Mouse (Mus musculus): ENCODE results near the gene Gm49673. TPM values are rescaled to one million over a fixed set of nuclear protein-coding genes. Genes with fewer than 3 reads are reported as not detected.
A peak's percentile ranks its signal among the peaks of the same experiment; 100 is the strongest.
"Not testable (repeated sequence)": the region's sequence is repeated elsewhere in the genome, so short reads cannot be mapped to it uniquely, and the experiment has no call there.

The Gm49673 gene
- polyA plus RNA-seq, 1 experiment from 2014 or later: 0.13 TPM

GRCm38 (mm10) chr17:8155010-8155409, 7.4 kb upstream of the Gm49673 start:
- ATAC-seq (ENCODE audit: insufficient number of reproducible peaks, insufficient read depth, low FRiP score, low read depth); H3K4me1 ChIP-seq (ENCODE audit: control insufficient read depth, insufficient read depth, low read length); H3K27me3 ChIP-seq (ENCODE audit: control insufficient read depth, insufficient read depth, low read length); H3K9me3 ChIP-seq (ENCODE audit: control insufficient read depth, low read depth, low read length); H3K4me2 ChIP-seq (replicated peaks; ENCODE audit: low read depth, low read length); H3K9ac ChIP-seq (replicated peaks; ENCODE audit: low read depth, low read length); H3K4me3 ChIP-seq (ENCODE audit: low read depth, low read length); H3K36me3 ChIP-seq (ENCODE audit: control insufficient read depth, insufficient read depth, low read length); H3K27ac ChIP-seq (ENCODE audit: low read length): not testable (repeated sequence)
- 84% methylated on average over 7 of the region's 7 CpGs for WGBS

GRCm38 (mm10) chr17:8146931-8147330, 657 bp downstream of the Gm49673 start:
- 18% methylated on average over 5 of the region's 5 CpGs for WGBS
- not testable (repeated sequence) for ATAC-seq (ENCODE audit: insufficient number of reproducible peaks, insufficient read depth, low FRiP score, low read depth); H3K27ac ChIP-seq (ENCODE audit: low read length); H3K9ac ChIP-seq (replicated peaks; ENCODE audit: low read depth, low read length); H3K36me3 ChIP-seq (ENCODE audit: control insufficient read depth, insufficient read depth, low read length); H3K4me1 ChIP-seq (ENCODE audit: control insufficient read depth, insufficient read depth, low read length); H3K27me3 ChIP-seq (ENCODE audit: control insufficient read depth, insufficient read depth, low read length); H3K9me3 ChIP-seq (ENCODE audit: control insufficient read depth, low read depth, low read length)
- H3K4me2 ChIP-seq (replicated peaks; ENCODE audit: low read depth, low read length): peak overlapping the region; percentile 36
- H3K4me3 ChIP-seq (ENCODE audit: low read depth, low read length): peak overlapping the region; percentile 42

GRCm38 (mm10) chr17:8143802-8144673, 3.5 kb downstream of the Gm49673 start:
- H3K4me2 ChIP-seq (replicated peaks; ENCODE audit: low read depth, low read length); H3K27ac ChIP-seq (ENCODE audit: low read length); H3K9me3 ChIP-seq (ENCODE audit: control insufficient read depth, low read depth, low read length); H3K36me3 ChIP-seq (ENCODE audit: control insufficient read depth, insufficient read depth, low read length); ATAC-seq (ENCODE audit: insufficient number of reproducible peaks, insufficient read depth, low FRiP score, low read depth); H3K4me1 ChIP-seq (ENCODE audit: control insufficient read depth, insufficient read depth, low read length); H3K9ac ChIP-seq (replicated peaks; ENCODE audit: low read depth, low read length); H3K27me3 ChIP-seq (ENCODE audit: control insufficient read depth, insufficient read depth, low read length); H3K4me3 ChIP-seq (ENCODE audit: low read depth, low read length): not testable (repeated sequence)
- 52% methylated on average over 13 of the region's 14 CpGs for WGBS

GRCm38 (mm10) chr17:8140210-8140609, 7.4 kb downstream of the Gm49673 start:
- H3K36me3 ChIP-seq (ENCODE audit: control insufficient read depth, insufficient read depth, low read length); H3K4me3 ChIP-seq (ENCODE audit: low read depth, low read length); H3K4me1 ChIP-seq (ENCODE audit: control insufficient read depth, insufficient read depth, low read length); H3K9ac ChIP-seq (replicated peaks; ENCODE audit: low read depth, low read length); H3K27me3 ChIP-seq (ENCODE audit: control insufficient read depth, insufficient read depth, low read length); H3K9me3 ChIP-seq (ENCODE audit: control insufficient read depth, low read depth, low read length); ATAC-seq (ENCODE audit: insufficient number of reproducible peaks, insufficient read depth, low FRiP score, low read depth); H3K4me2 ChIP-seq (replicated peaks; ENCODE audit: low read depth, low read length); H3K27ac ChIP-seq (ENCODE audit: low read length): not testable (repeated sequence)
- 93% methylated on average over 3 of the region's 3 CpGs for WGBS

- not testable (repeated sequence) for H3K4me2 ChIP-seq (replicated peaks; ENCODE audit: low read depth, low read length); H3K4me3 ChIP-seq (ENCODE audit: low read depth, low read length)
- WGBS: 98% methylated on average over 5 of the region's 5 CpGs
Observed at GRCm38 (mm10) chr17:8138116-8138515, 9.5 kb downstream of the Gm49673 start.

GRCm38 (mm10) chr17:8130849-8131248, 16.7 kb downstream of the Gm49673 start:
- not testable (repeated sequence) for H3K4me3 ChIP-seq (ENCODE audit: low read depth, low read length); H3K27me3 ChIP-seq (ENCODE audit: control insufficient read depth, insufficient read depth, low read length); ATAC-seq (ENCODE audit: insufficient number of reproducible peaks, insufficient read depth, low FRiP score, low read depth); H3K27ac ChIP-seq (ENCODE audit: low read length); H3K36me3 ChIP-seq (ENCODE audit: control insufficient read depth, insufficient read depth, low read length); H3K4me2 ChIP-seq (replicated peaks; ENCODE audit: low read depth, low read length); H3K9ac ChIP-seq (replicated peaks; ENCODE audit: low read depth, low read length); H3K9me3 ChIP-seq (ENCODE audit: control insufficient read depth, low read depth, low read length); H3K4me1 ChIP-seq (ENCODE audit: control insufficient read depth, insufficient read depth, low read length)
- WGBS: no CpG with 5 or more reads among the region's 6 CpGs

More at GRCm38 (mm10) chr17:8138116-8138515, 9.5 kb downstream of the Gm49673 start:
- not testable (repeated sequence) for H3K9me3 ChIP-seq (ENCODE audit: control insufficient read depth, low read depth, low read length); H3K36me3 ChIP-seq (ENCODE audit: control insufficient read depth, insufficient read depth, low read length); H3K4me1 ChIP-seq (ENCODE audit: control insufficient read depth, insufficient read depth, low read length); H3K9ac ChIP-seq (replicated peaks; ENCODE audit: low read depth, low read length); H3K27ac ChIP-seq (ENCODE audit: low read length); ATAC-seq (ENCODE audit: insufficient number of reproducible peaks, insufficient read depth, low FRiP score, low read depth); H3K27me3 ChIP-seq (ENCODE audit: control insufficient read depth, insufficient read depth, low read length)

GRCm38 (mm10) chr17:8129578-8129977, 18.0 kb downstream of the Gm49673 start:
- ATAC-seq (ENCODE audit: insufficient number of reproducible peaks, insufficient read depth, low FRiP score, low read depth); H3K4me3 ChIP-seq (ENCODE audit: low read depth, low read length); H3K27ac ChIP-seq (ENCODE audit: low read length); H3K4me2 ChIP-seq (replicated peaks; ENCODE audit: low read depth, low read length); H3K27me3 ChIP-seq (ENCODE audit: control insufficient read depth, insufficient read depth, low read length); H3K36me3 ChIP-seq (ENCODE audit: control insufficient read depth, insufficient read depth, low read length); H3K9ac ChIP-seq (replicated peaks; ENCODE audit: low read depth, low read length); H3K9me3 ChIP-seq (ENCODE audit: control insufficient read depth, low read depth, low read length); H3K4me1 ChIP-seq (ENCODE audit: control insufficient read depth, insufficient read depth, low read length): not testable (repeated sequence)
- WGBS: 74% methylated on average over 9 of the region's 9 CpGs

- WGBS: no CpG with 5 or more reads among the region's 7 CpGs
- not testable (repeated sequence) for H3K4me3 ChIP-seq (ENCODE audit: low read depth, low read length); H3K27me3 ChIP-seq (ENCODE audit: control insufficient read depth, insufficient read depth, low read length); H3K27ac ChIP-seq (ENCODE audit: low read length); H3K9me3 ChIP-seq (ENCODE audit: control insufficient read depth, low read depth, low read length); H3K4me1 ChIP-seq (ENCODE audit: control insufficient read depth, insufficient read depth, low read length); H3K36me3 ChIP-seq (ENCODE audit: control insufficient read depth, insufficient read depth, low read length); ATAC-seq (ENCODE audit: insufficient number of reproducible peaks, insufficient read depth, low FRiP score, low read depth); H3K9ac ChIP-seq (replicated peaks; ENCODE audit: low read depth, low read length); H3K4me2 ChIP-seq (replicated peaks; ENCODE audit: low read depth, low read length)
Observed at GRCm38 (mm10) chr17:8128326-8128993, 19.1 kb downstream of the Gm49673 start.
